Mouse (Mus musculus): ENCODE data around the gene Gm19426. TPM values are rescaled to one million over a fixed set of nuclear protein-coding genes. Genes with fewer than 3 reads are reported as not detected.

Gene Gm19426
- polyA plus RNA-seq, 1 experiment: 3.0 TPM

GRCm38 (mm10) chr2:84727172-84727858 lies 16.1 kb downstream of the Gm19426 start, which contains the start of gene Clp1:
Clp1 (minus strand) TSS chr2:84727350.
- TF ChIP-seq FLI1 (IDR thresholded peaks at IDR 0.05; ENCODE audit: low read length): no peak
- Histone ChIP-seq H3K4me1 (peaks cover 42% of the 10 kb centered on the region), H3K9me3 (no peaks in the 10 kb centered on the region), H3K36me3 (replicated peaks; ENCODE audit: low read length) (peaks cover 35% of the 10 kb centered on the region), H3K27me3 (replicated peaks) (no peaks in the 10 kb centered on the region), H3K4me3 (replicated peaks) (peak within 1 kb of the TSS; percentile 95)

GRCm38 (mm10) chr2:84726716-84727115 lies 16.7 kb downstream of the Gm19426 start:
- TF ChIP-seq FLI1 (IDR thresholded peaks at IDR 0.05; ENCODE audit: low read length) (no peak), GATA1 (IDR thresholded peaks at IDR 0.05; ENCODE audit: borderline replicate concordance, low read length) (no peak)
- H3K4me1 ChIP-seq: peaks cover 42% of the 10 kb centered on the region
- peak overlapping the region; percentile 95 for H3K4me3 ChIP-seq (replicated peaks)
- H3K9me3 ChIP-seq: no peaks in the 10 kb centered on the region
- peaks cover 41% of the 10 kb centered on the region for H3K36me3 ChIP-seq (replicated peaks; ENCODE audit: low read length)
- H3K27me3 ChIP-seq (replicated peaks): no peaks in the 10 kb centered on the region

DNA sequence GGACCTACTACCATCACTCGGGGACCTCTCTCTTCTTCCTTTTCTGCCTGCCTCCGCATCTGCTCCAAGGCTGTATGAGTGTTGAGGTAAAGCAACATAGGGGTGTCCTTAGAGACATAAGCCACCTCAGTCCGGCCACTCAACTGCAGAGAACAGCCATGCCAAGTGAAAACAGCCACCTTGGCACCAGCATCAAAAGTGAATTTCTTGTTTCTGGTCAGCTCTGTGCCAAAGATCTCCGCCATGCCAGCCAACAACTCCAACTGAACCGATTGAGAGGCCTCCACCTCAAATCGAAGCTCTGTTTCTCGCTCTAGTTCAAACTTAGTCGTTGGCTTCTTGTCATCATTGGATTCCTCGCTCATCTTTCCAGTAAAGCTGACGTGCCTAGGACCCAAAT lies 17.7 kb downstream of the Gm19426 start:
- H3K27me3 ChIP-seq (replicated peaks): no peaks in the 10 kb centered on the region
- H3K4me1 ChIP-seq: peaks cover 46% of the 10 kb centered on the region
- TF ChIP-seq FLI1 (IDR thresholded peaks at IDR 0.05; ENCODE audit: low read length) (no peak), GATA1 (IDR thresholded peaks at IDR 0.05; ENCODE audit: borderline replicate concordance, low read length) (no peak)
- peaks cover 49% of the 10 kb centered on the region for H3K36me3 ChIP-seq (replicated peaks; ENCODE audit: low read length)
- no peaks in the 10 kb centered on the region for H3K9me3 ChIP-seq
- H3K4me3 ChIP-seq (replicated peaks): peak overlapping the region; percentile 95

- Histone ChIP-seq H3K9me3 (no peaks in the 10 kb centered on the region), H3K27me3 (replicated peaks) (no peaks in the 10 kb centered on the region), H3K4me3 (replicated peaks) (no peak overlapping the region), H3K4me1 (peaks cover 46% of the 10 kb centered on the region), H3K36me3 (replicated peaks; ENCODE audit: low read length) (peaks cover 49% of the 10 kb centered on the region)
- no peak for TF ChIP-seq GATA1 (IDR thresholded peaks at IDR 0.05; ENCODE audit: borderline replicate concordance, low read length)
- TF ChIP-seq FLI1 (IDR thresholded peaks at IDR 0.05; ENCODE audit: low read length): no peak
These were observed 19.6 kb downstream of the Gm19426 start for GRCm38 (mm10) chr2:84723856-84724255.

- no peak overlapping the region for H3K4me3 ChIP-seq (replicated peaks)
- H3K27me3 ChIP-seq (replicated peaks): no peaks in the 10 kb centered on the region
- TF ChIP-seq FLI1 (IDR thresholded peaks at IDR 0.05; ENCODE audit: low read length): no peak
- TF ChIP-seq GATA1 (IDR thresholded peaks at IDR 0.05; ENCODE audit: borderline replicate concordance, low read length): no peak
- peaks cover 46% of the 10 kb centered on the region for H3K4me1 ChIP-seq
- no peaks in the 10 kb centered on the region for H3K9me3 ChIP-seq
- peaks cover 49% of the 10 kb centered on the region for H3K36me3 ChIP-seq (replicated peaks; ENCODE audit: low read length)
These were observed 22.3 kb downstream of the Gm19426 start for GRCm38 (mm10) chr2:84721182-84721581.

DNA sequence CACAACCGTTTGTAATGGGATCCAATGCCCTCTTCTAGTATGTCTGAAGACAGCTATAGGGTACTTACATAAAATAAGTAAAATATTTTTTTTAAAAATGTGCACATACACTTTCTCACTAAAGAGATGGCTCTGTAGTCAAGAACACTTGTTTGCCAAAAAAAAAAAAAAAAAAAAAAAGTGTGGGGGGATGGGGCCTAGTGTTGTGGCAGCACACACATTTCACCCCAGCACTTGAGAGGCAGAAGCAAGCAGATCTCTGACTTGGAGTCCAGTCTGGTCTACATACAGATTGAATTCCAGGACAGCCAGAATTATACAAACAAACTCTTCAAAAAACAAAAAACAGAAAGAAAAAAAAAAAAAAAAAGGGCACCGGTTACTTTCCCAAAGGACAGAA lies 22.7 kb downstream of the Gm19426 start:
- Histone ChIP-seq H3K9me3 (no peaks in the 10 kb centered on the region), H3K4me1 (peaks cover 42% of the 10 kb centered on the region), H3K27me3 (replicated peaks) (no peaks in the 10 kb centered on the region), H3K4me3 (replicated peaks) (no peak overlapping the region), H3K36me3 (replicated peaks; ENCODE audit: low read length) (peaks cover 45% of the 10 kb centered on the region)
- TF ChIP-seq FLI1 (IDR thresholded peaks at IDR 0.05; ENCODE audit: low read length) (no peak), GATA1 (IDR thresholded peaks at IDR 0.05; ENCODE audit: borderline replicate concordance, low read length) (no peak)

- H3K4me3 ChIP-seq (replicated peaks): no peak overlapping the region
- TF ChIP-seq GATA1 (IDR thresholded peaks at IDR 0.05; ENCODE audit: borderline replicate concordance, low read length) (no peak), FLI1 (IDR thresholded peaks at IDR 0.05; ENCODE audit: low read length) (no peak)
- H3K4me1 ChIP-seq: peaks cover 34% of the 10 kb centered on the region
- H3K9me3 ChIP-seq: no peaks in the 10 kb centered on the region
- peaks cover 14% of the 10 kb centered on the region for H3K36me3 ChIP-seq (replicated peaks; ENCODE audit: low read length)
- no peaks in the 10 kb centered on the region for H3K27me3 ChIP-seq (replicated peaks)
These were observed 26.1 kb downstream of the Gm19426 start for GRCm38 (mm10) chr2:84717357-84717756.

DNA sequence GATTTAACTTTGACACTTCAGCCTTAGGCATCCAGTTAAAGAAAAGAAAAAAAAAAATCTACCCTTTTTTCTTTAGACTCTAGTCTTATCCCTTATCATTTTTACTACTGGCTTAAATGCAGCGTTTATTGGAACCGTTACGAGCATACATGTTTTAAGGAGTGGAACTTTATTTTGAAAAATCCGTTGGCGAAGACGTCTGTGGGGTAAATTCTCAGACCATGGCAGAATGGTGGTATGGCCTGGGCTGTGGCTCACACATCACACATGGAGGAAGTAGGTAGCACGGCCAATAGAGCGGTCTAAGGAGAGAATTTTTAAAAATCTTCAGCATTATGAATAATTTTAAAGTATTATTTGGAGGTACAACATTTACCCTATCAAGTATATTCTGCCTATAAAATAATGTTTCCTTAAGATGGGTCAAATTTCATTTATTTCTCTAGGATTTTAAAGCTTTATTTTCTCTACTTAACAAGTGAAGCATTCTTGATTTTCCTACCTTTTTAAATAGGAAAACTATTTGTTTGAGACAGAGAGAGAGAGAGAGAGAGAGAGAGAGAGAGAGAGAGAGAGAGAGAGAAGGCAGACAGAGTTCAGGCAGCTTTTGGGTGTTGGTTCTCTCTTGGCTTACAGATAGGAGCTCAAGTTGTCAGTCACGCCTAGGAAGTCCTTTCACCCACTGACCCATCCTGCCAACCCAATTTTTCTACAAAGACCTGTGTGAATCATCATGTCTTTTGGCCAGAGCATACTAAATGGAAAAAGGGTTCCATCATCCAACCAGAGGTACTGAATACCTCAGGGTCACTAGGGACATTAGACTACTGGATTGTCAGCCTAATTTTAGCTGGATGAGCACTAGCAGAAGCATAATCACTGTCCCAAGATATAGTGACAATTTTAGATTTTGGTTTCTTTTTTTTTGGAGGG lies 26.8 kb downstream of the Gm19426 start:
- H3K36me3 ChIP-seq (replicated peaks; ENCODE audit: low read length): peaks cover 8% of the 10 kb centered on the region
- H3K4me1 ChIP-seq: peaks cover 39% of the 10 kb centered on the region
- no peaks in the 10 kb centered on the region for H3K27me3 ChIP-seq (replicated peaks)
- TF ChIP-seq FLI1 (IDR thresholded peaks at IDR 0.05; ENCODE audit: low read length) (no peak), GATA1 (IDR thresholded peaks at IDR 0.05; ENCODE audit: borderline replicate concordance, low read length) (no peak)
- H3K4me3 ChIP-seq (replicated peaks): peak overlapping the region; percentile 97
- H3K9me3 ChIP-seq: no peaks in the 10 kb centered on the region

- Histone ChIP-seq H3K9me3 (no peaks in the 10 kb centered on the region), H3K4me3 (replicated peaks) (peak overlapping the region; percentile 97), H3K36me3 (replicated peaks; ENCODE audit: low read length) (peaks cover 10% of the 10 kb centered on the region), H3K4me1 (peaks cover 36% of the 10 kb centered on the region), H3K27me3 (replicated peaks) (no peaks in the 10 kb centered on the region)
- TF ChIP-seq FLI1 (IDR thresholded peaks at IDR 0.05; ENCODE audit: low read length) (no peak), GATA1 (IDR thresholded peaks at IDR 0.05; ENCODE audit: borderline replicate concordance, low read length) (no peak)
These were observed 27.7 kb downstream of the Gm19426 start for GRCm38 (mm10) chr2:84715562-84716361.
